Mouse (Mus musculus): Measurements from ENCODE around the gene Tmem267.

- TF ChIP-seq CTCF (IDR thresholded peaks at IDR 0.05; ENCODE audit: low read depth) (no peak), EP300 (optimal IDR thresholded peaks at IDR 0.05) (no peak)
Observed at GRCm38 (mm10) chr13:119631482-119632155, 143.8 kb downstream of the Tmem267 start.
